Mouse (Mus musculus) gastrocnemius, postnatal 10 days (tissue): ENCODE measurements at regions not wholly inside any gene's neighbourhood (a gene's known extent, or its start where the extent isn't known, plus 50 kb on each side); places are given as distances from the start of the nearest gene placed in this dataset.
A peak's percentile ranks its signal among the peaks of the same experiment; 100 is the strongest.

Experiments used
- DNase-seq: peaks from one replicate; pipeline ENCODE4 v3.0.0; 2021; ENCODE audit warnings: mixed read lengths

DNA sequence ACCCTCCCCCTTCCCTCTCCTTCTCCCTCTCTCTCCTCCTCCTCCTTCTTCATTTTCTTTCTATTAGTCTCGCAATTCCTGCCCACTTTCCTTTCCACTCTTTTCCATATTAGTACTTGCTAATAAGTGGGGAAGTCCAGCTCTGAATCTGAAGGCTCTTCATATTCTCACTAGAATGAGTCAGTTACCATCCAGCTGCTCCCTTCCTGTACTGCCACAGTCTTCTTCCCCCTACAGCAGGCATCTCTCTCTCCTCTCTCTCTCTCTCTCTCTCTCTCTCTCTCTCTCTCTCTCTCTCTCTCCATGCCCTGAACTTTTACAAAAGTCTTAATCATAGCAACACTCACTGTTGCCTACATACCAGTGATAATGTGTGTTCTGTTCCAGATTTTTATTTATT lies 226.6 kb upstream of the Pter start:
- DNase-seq: no peak

DNA sequence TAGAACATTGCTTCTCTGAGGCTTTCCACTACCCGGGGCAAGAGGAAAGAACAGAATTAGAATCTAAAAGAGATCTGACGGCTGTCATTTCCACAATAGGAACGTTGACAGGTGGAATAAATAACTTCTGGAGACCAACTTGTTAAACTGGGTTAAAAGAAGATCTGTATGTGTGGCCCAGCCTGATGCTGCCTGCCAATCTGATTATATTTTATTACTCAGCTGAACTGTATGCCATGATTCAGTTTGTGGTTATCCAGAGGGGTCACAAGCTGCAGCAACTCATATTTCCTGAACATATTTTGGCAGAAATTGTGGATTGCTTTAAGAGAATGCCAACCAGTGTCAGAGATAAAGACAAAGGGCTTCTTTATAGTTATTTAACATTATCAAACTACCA lies 224.5 kb upstream of the Pter start:
- DNase-seq: no peak

DNA sequence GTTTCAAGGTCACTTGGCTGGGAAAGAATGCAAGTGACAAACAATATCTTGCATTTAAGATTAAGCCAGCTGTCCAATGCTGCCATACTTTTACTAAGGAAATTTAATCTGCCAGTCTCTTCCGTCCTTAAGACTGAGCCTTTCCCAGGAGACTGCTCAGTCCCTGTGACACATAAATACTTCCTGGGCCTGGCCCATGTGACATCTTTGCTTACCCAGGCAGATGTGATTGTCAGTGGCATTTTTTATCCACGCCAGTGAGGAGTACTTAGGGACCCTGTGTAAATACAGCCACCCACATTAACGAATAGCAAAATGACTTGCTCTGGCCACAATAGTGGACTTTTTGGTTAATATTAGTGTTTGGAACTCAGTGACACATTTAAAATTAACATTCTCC lies 216.3 kb upstream of the Pter start:
- DNase-seq: no peak

DNA sequence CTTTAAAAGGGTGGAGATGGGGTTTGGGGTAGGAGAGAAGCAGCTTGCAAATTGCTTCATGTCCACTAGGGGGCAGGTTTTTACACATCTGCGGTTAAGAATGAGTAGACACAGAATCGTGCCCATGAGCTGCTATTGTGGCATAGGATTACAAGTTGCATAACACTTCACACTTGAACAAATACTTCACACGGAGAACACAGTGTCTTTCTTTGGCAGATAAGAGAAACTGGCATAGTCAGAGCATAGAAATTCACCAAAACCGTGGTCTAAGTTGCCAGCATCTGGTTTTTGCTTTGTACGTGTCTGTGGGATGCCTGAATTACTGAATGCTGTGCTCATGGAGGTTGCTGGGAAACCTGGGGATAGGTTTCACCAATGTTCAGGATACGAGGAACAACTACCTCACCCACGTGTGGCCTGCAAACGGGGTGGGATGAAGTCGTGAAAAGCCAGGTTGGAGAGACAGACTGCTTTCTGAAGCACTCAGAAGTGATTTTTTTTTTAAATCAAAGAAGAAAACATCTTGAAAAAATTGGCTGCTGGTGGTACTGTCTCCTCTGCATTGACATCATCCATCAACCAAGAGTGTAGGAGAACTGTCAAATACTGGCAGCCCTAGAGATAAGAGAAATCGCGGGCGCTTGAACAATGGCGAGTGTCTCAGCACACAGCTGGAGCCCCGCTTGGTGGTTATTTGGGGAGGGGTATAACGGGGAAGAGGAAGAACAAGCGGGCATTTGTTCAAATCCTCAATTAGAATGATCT lies 214.5 kb upstream of the Pter start:
- peak; percentile 26 for DNase-seq

DNA sequence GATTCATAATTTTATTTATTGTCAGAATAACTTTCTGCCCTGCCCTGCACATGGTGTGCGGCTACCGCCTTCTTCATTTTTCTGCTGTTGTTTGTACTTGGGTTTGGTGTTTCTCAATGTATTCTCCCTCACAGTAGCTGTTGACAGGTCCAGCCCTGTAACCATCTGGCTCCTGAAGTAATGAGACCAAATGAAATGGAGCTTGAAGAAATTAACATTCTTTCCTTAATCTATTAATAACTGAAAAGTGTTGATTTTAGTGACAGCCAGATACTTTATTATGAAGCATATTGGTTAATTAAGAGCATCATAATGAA lies 214.0 kb upstream of the Pter start:
- no peak for DNase-seq

DNA sequence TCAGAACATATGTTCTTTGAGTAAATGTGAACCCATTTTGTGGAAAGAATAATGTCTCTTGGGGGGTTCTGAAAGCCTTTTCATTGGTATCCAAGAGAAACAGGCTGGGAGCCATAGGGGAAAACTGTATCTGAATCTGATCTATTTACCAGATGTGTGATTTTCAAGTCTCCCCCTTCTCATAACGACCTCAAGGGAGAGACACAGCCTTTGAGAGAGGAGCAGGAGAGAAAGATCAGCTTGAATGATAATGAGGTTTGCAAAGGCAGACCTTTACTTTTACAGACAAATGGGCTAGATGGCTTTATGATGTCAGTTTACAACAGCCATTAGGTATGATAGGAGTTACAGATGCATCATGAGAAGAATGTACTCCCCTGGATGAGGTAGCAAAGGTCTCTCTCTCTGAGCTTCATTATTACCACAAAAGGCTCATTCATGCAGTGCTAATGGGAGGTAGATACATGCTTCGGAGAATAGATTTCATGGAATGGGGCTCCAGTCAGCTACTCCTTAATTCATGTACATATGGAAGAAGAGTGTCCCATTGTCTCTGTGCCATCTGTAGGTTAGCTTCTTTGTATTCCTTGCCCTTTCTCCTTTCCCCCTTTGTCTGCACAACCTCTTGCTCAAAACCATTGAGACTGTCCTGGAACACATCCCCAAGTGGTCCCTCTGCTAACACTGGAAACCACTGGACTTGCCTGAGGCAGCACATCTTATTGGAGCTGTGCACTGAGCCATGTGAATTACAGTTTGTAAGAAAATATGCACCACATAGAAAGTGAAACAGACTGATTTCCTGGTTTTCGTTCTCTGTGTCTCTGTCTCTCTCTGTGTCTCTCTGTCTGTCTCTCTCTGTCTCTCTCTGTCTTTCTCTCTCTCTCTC lies 207.5 kb upstream of the Pter start:
- no peak for DNase-seq

DNA sequence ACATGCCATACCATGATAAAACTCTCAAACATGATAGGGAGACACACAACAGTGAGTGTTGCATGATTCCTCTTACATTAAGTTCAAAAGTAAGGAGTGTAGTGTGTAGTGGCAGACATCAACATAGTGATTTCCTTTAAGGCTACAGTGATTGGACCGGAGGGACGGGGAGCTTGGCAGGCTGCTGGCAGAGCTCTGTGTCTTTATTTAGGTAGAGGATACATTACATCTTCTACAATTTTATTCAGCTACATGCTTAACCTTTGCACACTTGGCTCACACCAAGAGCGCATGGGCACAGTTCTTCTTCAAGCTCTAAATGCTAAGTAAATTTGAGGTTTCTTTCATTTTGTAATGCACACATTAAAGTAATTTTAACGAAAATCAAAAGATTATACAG lies 194.6 kb upstream of the Pter start:
- DNase-seq: no peak

DNA sequence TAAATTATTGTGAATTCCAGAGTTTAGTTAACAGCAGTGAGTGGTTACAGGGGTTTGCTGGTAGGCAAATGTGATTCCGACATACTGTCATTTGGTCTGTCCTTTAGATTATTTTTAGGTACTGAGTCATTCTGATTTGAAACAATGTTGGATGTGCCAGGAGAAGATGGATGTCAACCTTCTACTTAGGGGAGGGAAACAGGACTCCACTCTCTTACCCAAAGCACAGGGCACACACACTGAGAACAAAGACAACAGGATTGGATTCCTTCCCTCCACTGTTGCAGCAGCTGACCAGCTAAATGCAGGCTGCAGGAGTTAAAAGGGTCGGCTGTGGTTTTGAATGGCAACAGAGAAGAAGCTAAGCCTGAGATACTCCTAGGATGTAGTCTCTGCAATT lies 186.7 kb upstream of the Pter start:
- DNase-seq: no peak

DNA sequence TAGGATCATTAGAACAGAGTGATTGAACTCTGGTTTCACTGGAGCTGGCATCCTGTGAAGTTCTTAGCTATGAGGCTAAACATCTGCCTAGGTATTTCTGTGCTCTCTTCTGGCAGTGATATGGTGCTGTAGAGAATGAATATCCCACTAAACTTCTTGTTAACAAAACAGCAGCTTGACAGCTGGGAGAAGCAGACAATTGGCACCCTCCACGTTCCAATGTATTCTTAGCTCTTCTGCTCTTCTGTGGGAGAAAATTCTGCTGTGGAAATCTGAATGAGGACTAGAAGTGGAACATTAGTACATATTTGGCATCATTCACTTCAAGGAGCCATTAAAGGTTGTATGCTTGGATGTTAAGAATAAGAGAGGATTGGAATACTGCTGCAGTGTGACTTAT lies 177.0 kb upstream of the Pter start:
- DNase-seq: no peak

DNA sequence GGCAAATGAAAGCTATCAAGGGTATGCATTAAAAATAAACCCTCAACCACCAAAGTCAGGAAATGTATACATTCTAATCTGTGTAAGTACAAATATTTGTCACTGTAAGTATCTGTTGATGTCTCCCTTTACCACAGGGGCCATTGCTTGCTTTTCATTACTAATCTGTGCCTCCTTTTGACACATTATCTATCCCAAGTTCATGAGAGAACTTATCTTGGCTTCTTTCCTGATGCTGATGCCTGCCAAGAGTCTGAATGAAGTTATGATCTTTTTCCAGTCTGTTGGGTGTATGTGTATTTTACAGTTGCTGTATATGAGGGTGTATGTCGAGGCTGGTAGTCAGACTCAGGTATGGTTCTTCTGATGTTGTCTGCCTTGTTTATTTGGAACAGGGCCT lies 165.0 kb upstream of the Pter start:
- DNase-seq: no peak

DNA sequence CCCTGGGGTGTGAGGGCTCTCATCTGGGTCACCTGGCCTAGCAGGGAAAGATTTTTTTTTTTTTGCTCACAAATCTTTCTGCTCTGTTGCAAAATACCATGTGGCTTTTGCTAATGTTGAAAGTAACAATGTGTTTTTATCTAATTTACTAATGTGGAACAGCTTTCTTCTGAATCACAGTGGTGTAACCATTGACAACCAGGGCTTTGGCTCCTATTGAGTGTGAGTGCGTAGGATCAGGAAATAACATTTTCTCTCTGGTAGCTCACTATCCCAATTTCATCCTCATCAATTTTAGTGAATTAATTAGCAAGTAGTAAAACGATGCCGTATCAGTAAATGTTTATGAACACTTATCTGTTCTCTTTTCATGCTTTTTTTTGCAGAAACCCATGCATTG lies 163.9 kb upstream of the Pter start:
- DNase-seq: no peak

DNA sequence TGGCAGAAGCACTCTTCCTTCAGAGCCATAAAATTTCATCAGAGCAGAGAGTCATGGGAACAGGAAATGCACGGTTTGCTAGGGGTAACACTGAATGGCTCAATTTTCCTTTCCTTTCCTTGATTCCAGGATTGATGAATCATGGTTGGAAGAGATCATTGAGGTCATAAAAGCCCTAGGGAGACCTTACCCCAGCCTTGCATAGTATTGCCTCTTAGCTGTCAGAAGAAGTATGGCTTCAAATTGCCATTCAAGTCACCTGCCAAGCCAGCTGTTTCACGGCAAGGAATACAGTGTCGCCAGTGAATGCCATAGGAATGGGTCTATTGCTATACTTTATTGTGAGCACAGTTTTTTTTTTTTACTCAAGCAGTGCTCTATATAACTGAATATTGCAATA lies 162.4 kb upstream of the Pter start:
- DNase-seq: no peak

DNA sequence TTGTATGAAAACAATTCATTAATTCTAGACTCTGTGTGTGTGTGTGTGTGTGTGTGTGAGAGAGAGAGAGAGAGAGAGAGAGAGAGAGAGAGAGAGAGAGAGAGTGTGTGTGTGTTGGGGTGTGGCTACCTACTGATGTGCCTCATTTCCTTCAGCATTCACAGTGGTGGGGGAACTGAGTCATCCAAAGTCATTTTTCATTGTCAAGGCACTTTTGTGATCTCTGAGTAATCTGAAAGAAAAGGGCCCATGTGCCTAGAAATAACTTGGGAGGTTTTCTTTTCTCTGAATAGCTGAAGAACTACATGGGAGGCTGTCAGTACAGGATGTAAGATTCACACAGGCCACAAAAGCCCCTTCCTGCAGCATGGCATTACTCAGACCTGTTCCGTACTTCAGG lies 159.3 kb upstream of the Pter start:
- no peak for DNase-seq

DNA sequence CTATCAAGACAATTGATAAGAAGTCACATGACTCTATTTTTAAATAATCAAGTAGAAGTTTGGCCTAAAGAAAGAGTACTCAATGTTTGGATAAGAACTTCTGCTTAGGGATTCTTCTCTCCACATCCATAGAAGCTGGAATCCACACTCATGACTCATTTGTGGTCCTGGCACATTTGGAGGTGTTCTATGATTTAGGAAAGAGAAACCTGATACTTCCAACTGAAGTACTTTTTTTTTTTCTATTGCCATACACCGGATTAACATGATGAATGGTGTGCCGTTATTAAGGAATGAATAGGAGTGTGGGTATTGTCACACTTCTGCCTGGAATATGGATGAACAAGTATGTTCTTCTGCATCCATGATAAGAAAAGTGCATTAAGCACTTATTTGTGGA lies 158.5 kb upstream of the Pter start:
- no peak for DNase-seq

DNA sequence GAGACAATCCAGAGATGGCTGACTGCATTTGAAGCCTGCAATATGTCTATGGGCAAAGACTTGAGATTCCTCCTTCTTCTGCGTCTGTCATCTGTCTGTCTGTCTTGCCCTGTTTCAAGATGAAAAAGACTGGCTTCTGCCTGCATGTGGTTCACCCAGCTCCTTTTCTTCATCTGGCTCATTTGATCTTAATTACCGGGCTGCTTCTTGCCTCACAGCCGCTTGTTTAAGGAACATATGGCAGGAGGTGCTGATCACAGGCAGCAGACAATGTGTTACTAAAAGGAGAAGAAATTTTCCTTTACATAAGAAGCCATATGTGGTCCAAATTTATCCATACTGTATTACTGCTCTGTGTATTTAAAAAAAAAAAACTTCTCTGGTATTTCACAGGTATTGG lies 147.0 kb upstream of the Pter start:
- no peak for DNase-seq

DNA sequence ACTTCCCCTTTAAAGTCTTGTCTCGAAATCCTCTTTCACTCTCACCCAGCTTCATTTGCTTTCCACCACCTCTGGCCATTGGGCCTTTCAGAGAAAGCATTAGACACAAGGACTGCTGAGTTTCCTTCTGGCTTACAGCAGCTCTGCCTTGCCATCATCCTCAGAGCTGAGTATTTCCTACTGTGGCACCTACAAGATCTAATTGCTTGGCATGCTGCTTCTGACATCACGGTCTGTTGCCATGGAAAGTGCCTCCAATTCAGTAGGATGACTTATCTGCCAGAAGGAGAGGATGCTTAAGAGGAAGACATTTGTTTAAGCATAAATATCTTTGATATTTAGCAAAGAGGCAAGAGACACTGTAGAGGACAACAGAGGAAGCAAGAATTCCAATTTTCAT lies 146.1 kb upstream of the Pter start:
- DNase-seq: no peak

DNA sequence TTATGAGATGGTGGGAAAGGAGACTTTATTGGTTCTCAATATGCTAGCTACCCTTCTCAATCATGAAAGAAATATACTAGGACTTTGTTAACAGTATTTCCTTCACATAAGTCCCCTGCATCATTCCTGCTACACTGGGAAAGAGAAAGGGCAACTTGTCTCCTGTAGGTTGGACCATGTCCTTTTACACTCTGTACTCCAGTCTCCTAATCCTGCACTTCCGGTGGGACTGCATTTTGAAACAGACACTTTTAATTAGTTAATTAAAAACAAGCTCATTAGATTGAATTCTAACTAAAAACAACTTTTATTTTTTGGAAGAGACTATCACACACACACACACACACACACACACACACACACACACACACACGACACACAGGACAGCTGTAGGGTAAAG lies 131.2 kb upstream of the Pter start:
- DNase-seq: no peak

DNA sequence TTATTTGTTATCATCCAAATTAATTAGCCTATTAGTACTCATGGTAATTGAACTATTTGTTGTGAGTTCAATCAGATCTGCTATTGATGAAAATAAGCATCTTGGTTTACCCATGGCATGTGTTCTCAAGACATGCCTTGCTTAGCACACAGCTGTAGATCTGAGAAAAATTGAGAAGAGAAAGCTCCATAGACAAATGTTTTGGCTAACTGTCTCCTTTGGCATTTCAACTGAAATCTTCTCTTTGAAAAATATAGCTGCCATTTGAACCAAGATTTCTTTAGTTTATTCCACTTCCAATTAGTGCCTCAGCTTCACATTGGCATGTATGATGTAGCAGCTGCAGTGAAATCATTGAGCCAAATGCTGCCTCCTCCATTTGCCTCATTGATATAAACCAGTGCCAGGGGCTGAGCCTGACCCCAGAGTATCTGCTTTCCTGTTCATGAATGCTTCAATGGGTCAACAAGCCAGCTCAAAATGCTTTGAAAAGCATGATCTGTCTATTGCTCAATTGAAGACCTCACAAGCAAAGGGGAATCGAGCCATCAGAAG lies 126.1 kb upstream of the Pter start:
- DNase-seq: no peak

DNA sequence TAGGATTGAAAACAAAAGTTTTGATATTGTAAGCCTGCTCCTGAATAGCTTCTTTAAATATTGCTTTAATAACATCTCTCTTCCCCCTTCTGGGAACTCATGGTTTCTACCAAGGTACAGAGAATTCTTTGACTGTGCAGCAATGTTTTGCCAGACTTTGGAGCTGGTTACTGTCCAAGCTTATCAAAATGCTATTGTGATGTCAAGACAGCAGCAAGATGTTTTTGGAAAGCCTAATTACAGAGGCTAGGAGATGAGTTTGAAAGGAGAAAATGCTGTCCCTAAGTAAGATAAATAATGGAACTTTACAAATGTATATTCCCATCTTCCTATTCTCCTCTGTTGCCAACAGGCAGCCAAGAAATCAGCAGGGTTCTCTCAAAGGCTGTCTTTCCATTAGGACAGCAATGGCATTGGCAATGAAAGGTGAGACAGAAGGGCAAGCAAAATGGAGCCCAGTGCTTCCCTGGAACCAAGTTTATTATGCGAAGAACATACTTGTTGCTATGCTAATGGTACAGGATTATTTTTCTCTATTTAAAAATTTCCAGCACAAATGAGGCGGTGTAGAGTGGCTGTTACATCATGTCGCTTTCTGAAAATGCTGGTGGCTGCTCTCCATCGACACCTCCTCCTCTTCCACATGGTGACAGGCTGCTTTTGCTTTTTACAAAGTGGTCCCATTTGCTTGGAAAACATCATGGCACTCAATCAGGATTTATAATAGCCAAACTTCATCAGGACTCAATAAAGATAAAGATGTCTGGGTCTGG lies 124.5 kb upstream of the Pter start:
- no peak for DNase-seq

DNA sequence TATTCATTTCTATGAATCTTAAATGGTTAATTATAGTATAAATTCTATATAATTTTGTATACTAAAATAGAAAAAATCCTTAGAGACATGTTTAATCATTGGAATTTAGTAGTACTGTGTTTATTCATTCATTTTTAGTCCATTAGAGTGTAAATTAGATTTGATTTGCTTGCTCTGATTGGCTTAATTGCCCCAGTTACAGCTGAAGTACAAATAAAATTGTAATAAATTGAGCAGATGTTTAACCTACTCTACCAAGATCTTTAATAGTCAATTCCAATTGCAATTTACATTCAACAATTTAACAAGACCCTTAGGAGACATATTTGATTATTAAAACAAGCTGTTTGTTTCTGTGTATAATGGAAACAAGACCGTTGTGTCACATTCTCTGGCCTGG lies 121.2 kb upstream of the Pter start:
- no peak for DNase-seq

DNA sequence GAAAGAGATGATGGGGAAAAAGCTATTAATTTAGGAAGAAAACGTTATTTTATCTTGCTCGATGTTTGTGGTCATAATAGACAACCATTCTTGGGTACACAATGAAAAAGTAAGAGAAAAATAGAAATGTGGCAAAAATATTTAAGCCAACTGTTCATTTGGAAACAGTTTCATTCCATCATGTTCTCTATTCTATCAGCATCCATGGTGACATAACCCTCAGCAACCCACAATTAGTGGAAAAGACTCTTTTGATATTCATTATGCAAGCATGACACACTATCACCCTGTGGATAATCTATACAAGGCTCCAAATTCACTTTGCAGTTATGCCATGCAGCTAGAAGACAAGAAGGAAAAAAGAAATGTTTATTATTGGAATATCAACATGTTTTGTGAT lies 118.7 kb upstream of the Pter start:
- DNase-seq: no peak

DNA sequence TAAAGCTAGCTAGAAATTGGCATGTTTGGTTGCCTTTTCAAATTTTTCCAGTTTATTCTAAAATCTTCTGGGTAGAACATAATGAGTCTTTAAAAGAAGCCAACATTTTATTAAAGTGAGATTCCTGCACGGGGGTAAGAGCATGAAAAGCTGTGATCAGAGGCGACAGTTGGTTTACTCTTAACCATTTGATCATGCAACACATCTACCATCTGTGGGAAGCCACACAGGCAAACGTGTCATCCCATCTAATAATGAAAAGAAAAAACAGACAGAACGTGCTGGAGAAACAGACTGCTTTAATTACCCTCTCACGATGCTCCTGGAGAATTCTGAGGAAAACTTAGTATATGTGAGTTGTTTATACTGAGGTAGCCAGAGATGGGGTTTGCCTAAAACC lies 115.4 kb upstream of the Pter start:
- DNase-seq: no peak

DNA sequence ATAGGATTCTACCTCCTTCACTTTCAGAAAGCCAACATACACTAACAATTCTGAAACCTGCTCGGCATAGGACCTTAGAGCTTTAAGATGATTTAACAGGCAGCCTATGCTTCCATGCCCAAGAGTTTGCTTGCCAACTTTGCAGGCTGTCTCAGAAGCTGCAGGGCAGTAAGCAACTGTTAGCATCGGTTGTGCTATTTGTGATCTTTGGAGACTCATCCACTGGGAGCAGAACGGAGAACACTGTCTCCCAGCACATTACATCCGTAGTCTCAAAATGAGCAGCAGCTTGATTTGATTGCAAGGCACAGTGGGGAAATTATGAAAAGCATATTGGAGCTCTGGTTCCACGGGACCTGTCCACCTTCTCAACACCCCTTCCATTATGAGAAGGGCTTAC lies 108.5 kb upstream of the Pter start:
- no peak for DNase-seq
